Mouse (Mus musculus) layer of hippocampus, postnatal 10 days (tissue): ENCODE measurements around the gene Clstn1. TPM values are rescaled to one million over a fixed set of nuclear protein-coding genes. Genes with fewer than 3 reads are reported as not detected.
A peak's percentile ranks its signal among the peaks of the same experiment; 100 is the strongest.
"Not testable (repeated sequence)": the region's sequence is repeated elsewhere in the genome, so short reads cannot be mapped to it uniquely, and the experiment has no call there.

Experiments used
- DNase-seq, 2 experiments: peaks; one replicate each; pipeline ENCODE4 v3.0.0; 2021; ENCODE audit warnings: low spot score in 2 of 2
- total RNA-seq, 2 experiments: library from RNA; stranded (reverse); gene quantifications; 2 replicates each; pipeline ENCODE4 v1.2.3; 2021

The Clstn1 gene
- total RNA-seq, 2 experiments from 2014 or later, result 726 TPM

DNA sequence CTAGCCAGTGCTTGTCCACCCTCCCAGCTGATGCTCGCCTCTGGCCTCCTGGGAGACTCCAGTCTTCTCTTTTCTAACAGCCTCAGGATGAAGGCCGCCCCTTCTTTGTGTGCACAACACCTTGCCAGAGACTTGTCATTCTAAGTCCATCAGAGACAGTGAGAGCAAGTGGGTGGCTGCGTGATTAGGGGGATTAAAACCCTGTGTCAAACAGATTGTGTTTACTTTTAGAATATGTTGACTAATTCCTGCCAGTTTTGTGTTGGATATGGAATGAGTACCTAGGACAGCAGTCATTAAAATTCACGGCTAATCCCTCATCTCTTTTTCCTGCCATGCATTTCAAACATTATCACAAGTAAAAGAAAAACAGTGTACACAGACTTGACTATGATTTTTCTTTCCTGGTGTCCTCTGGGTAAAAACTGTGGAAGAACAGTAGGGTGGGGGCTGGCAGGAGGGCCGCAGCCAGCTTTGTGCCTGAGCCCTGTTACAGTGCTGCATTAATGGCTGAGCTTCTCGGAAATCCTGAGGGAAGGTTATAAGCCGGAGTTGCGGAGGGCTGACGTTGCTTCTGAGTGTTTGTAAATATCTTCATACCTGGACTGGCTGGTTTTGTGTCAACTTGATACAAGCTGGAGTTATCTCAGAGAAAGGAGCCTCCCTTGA lies 8.8 kb downstream of the Clstn1 start:
- DNase-seq, result no peak

GRCm38 (mm10) chr4:149597641-149598208 lies 11.5 kb downstream of the Clstn1 start:
- DNase-seq, result no peak

- DNase-seq, result no peak
Measured at GRCm38 (mm10) chr4:149599549-149599948, 13.3 kb downstream of the Clstn1 start.

DNA sequence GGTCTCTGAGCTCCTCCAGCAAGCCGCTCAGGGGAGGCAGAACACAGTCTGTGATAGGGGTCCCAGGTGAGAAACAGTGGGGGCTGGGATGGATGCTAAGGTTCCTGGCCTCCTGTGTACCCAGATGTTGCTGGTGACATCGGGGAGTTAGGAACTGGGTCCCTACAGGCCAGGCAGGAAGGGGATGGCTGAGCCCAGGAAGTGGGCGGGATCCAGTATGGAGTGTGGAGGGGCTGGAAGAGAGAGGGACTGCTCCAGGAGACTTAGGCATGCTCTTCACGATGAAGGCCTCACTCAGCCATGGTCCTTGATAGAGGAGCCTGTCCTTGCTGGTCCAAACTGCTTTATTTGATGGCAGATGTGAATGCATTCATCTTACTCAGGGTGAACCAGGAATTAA lies 13.9 kb downstream of the Clstn1 start:
- no peak for DNase-seq

DNA sequence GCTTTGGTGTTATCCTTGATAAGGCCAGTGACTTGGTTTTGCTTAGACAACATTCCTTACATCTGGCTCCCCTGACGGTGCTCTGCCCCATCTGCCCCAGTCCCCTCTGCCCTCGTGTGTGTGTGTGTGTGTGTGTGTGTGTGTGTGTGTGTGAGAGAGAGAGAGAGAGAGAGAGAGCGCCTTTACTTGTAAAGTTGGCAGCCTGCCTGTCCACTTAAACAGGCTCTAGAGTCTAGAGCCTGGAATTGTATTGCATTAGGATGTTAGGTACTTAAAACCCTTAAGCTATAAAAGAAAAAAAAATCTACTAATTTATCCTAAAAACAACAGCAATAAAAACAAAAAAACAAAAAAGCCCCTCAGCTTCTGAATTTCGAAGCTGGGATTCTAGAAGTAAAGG lies 15.2 kb downstream of the Clstn1 start:
- no peak for DNase-seq

DNA sequence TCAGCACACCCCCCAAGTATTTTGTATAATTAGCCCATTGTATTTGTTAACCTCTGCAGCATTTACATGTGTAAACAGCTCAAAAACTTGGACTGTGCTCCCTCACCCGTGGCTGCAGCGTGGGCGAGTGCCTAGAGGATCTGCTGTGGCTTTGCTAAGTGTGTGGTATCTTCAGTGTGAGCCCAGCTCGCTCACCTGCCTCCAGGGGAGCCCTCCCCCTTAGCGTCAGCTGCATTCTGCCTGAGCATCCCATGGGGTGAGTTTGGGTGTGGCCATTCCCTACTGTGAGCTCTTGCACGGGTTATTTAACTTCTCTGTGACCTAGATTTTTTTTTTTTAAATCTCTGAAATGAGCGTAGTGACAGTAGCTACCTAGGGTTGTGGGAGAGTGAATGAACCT lies 16.0 kb downstream of the Clstn1 start:
- no peak for DNase-seq

- no peak for DNase-seq
Measured at GRCm38 (mm10) chr4:149603860-149604259, 17.6 kb downstream of the Clstn1 start.

GRCm38 (mm10) chr4:149604518-149604917 lies 18.2 kb downstream of the Clstn1 start:
- no peak for DNase-seq

- peak; percentile 48 to 65 for DNase-seq
Measured at GRCm38 (mm10) chr4:149606056-149606455, 19.8 kb downstream of the Clstn1 start.

DNA sequence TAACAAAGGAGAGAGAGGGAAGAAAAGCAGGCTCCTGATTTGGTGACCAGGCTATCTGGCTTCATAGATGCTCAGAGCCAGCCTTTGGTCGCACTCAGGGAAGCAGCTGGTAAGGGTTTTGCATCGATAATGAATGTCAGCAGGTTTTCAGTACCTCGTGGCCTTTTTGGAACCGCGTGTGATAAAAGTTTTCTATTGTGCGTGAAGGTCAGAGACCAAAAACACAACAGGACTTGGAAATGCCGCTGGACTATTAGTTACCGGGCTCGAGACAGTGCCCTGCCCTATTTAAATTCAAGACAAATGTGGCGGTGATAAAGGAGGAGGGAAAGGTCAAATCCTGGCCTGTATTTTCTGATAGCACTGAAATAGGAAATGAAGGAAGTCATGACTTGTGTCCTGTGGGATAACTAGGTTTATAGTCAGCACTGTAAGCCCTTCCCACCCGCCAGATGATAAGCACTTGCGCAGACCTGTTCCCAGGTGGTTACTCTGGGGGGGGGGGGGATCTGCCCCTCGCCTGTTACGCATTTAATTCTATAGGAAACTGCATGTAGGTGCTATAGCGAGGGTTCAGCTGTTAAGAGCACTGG lies 20.6 kb downstream of the Clstn1 start:
- no peak for DNase-seq

GRCm38 (mm10) chr4:149607591-149608308 lies 21.5 kb downstream of the Clstn1 start:
- DNase-seq, result no peak

DNA sequence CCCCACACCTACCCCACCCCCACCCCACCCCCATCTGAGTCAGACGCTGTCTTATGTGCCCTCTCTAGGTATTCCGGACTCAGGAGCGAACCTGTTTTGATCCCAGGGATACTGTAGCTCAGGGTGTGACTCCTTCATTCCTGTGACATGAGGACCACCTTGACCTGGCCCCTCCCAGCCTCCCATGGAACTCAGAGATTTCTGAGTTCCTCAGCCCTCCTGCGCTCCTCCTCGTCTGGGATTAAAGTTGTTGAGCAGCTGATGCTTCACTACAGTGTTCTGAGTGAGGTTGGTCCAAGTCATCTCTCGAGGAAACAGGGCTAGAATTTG lies 22.0 kb downstream of the Clstn1 start:
- DNase-seq, result no peak

DNA sequence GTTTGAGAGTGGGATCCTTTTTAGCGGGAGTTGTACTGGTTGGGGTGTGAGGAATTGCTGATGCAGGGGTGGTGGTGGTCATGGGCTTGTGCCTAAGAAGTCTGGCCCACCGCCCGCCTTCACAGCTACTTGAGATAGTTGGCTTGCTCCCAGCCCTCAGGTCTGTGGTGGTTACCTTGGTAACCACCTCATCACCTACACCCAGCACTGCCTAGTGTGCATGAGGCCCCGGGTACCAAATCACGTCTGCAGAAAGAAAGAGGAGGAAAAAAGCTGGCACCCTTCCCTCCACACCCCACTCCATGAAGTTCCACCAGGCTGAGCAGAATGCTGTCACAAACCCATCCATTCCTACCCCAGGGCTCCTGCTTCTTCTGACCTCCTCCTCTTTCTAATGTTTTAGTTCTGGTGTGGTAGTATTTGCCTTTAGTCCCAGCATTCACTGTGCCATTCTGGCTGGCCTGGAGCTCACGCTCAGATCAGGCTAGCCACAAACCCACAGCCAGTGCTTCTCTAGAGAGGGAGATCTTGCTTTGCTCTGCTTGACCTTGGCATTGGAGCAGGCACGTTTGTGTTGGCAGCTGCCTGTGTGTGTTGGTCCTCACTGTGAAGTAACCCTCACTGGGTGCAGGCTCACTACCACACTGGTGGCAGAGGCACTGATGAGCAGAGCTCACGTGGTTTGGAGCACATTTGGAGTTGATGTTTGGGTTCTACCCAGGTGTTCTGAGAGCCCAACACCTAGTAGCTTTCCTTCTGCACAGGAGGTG lies 23.2 kb downstream of the Clstn1 start:
- DNase-seq, result no peak

DNA sequence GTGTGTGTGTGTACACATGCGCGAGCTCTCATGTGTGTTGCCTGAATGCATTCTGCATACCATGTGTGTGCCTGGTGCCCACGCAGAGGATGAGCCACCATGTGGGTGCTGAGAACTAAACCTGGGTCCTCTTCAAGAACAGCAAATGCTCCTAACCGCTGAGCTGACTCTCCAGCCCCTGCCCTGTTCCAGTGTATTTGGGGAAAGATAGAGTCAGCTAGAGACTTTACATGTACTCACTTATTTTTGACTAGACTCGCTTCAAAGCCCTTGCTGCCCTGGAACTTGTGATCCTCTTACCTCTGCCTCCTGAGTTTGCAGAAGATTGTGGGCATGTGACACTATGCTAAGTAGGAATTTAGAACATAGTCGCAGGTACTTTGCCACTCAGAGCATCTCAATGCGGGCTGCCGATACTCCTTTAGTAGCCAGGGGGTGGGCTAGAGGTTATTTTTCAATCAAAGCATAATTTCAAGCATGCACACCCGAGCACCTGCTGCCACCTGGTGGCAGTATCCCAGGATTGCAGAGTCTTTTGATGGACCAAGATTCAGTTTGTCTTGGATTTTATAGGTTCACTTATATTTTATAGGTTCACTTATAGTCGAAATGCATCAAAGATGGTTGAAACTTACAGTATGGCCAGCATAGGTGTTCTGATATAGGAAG lies 25.2 kb downstream of the Clstn1 start:
- peak; percentile 65 to 67 for DNase-seq

- DNase-seq, result not testable (repeated sequence)
Measured at GRCm38 (mm10) chr4:149613497-149613896, 27.2 kb downstream of the Clstn1 start.

- DNase-seq, result no peak
Measured at GRCm38 (mm10) chr4:149614869-149615268, 28.6 kb downstream of the Clstn1 start.

DNA sequence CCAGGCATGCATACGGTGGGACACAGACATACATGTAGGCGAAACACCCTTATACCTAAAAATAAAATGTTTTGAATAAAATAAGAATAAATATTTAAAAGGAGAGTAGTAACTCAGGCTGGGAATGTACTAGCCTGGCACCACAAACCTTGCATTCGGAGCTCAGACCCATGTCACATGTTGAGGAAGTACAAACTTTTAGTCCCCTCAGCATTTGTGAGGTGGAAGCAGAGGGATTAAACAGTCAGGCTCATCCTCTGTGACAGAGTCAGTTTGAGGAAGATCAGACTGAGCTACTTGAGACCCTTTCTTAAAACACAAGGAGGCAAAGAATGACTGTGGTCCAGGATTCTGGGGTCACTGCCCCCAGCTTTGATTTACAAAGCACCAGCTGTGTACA lies 30.7 kb downstream of the Clstn1 start:
- not testable (repeated sequence) for DNase-seq

DNA sequence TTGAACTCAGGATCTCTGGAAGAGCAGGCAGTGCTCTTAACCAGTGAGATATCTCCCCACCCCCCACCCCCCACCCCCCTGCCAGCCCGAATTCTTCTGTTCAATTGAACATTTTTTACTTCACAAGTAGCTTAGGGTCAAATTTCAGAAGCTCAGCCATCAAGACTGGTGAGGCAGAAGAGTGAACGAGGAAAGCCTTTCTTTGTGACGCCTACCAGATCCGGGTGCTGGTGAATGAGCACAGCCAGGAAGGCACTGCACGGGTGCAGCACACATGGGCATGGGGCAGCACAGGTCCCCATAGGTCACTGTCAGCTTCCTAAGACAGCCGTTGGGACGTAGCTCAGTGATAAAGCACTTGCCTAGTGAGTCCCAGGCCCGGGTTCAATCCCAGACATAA lies 33.7 kb downstream of the Clstn1 start:
- no peak for DNase-seq

DNA sequence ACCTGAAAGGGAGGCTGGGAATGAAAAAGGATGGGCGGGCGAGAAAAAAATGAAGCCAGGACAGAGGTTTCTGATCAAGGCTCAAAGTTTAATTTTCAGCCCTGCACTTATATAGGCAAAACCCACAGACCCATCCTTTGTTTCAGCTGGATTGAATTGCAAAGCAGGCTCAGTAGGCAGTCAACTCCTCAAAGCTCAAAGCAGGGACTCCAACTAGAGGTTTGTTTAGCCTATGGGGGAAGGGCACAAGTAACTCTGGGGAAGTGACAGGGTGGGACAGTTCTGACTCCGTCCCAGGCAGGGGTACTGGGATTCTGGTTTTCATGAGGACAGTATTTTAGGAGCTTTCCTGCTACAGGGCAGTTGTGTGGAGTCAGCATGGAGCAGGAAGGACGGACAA lies 35.0 kb downstream of the Clstn1 start:
- no peak for DNase-seq

- DNase-seq, result no peak
Measured at GRCm38 (mm10) chr4:149623711-149624110, 37.4 kb downstream of the Clstn1 start.

DNA sequence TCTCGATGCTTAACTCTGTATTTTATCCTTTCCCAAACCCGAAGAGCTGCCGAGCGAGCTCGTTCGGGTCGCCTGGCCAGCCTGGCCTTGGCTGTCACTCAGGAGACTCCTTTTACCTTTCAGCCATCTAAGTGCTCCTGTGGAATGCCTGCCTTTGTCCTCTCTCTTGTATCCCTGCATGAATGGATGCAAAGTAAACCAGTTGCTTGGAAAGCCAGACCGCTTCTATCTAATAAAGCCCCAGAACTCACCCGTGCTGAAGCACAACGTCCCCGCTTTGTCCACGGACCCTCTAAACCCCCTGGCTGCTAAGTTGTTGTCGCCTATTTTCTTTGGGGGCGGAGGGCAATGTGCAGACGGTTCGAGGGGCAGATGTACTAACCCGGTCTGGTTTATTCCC lies 40.5 kb downstream of the Clstn1 start:
- DNase-seq, result no peak
